Mouse (Mus musculus): ENCODE measurements around the gene Tek. TPM values are rescaled to one million over a fixed set of nuclear protein-coding genes. Genes with fewer than 3 reads are reported as not detected.

Tek gene
- 3.9 and 4.2 TPM in 2 replicates for polyA plus RNA-seq (2012; rRNA removed)

GRCm38 (mm10) chr4:94738838-94739731, at the start of gene Tek:
TSS of gene Tek (plus strand) at chr4:94739289.

Other genes with a start within 250 kb of the Tek start
- gene Gm10306, start 182.7 kb upstream of the Tek start, polyA plus RNA-seq (2012; rRNA removed) = not detected in 2 replicates
- 4.8 and 5.5 TPM in 2 replicates for gene Caap1, start 182.5 kb upstream of the Tek start, polyA plus RNA-seq (2012; rRNA removed)
- gene Plaa, start 136.0 kb upstream of the Tek start, polyA plus RNA-seq (2012; rRNA removed) = 15.2 and 15.6 TPM in 2 replicates
- 1.3 and 1.5 TPM in 2 replicates for gene Ift74, start 124.8 kb upstream of the Tek start, polyA plus RNA-seq (2012; rRNA removed)
- gene Lrrc19, start 89.1 kb upstream of the Tek start, polyA plus RNA-seq (2012; rRNA removed) = 0.02 TPM in 1 of 2 replicates, not detected in the other
- 0.08 and 0.12 TPM in 2 replicates for gene Eqtn, start 189.6 kb downstream of the Tek start, polyA plus RNA-seq (2012; rRNA removed)
- 4.8 and 4.9 TPM in 2 replicates for gene Mysm1, start 239.8 kb downstream of the Tek start, polyA plus RNA-seq (2012; rRNA removed)